Mouse (Mus musculus) kidney, embryonic 15.5 days (tissue): ENCODE data around the gene Acad10. TPM values are rescaled to one million over a fixed set of nuclear protein-coding genes. Genes with fewer than 3 reads are reported as not detected.
"Not testable (repeated sequence)": the region's sequence is repeated elsewhere in the genome, so short reads cannot be mapped to it uniquely, and the experiment has no call there.

Experiments
- ATAC-seq: fragments of 200-750 bp; cut with Nextera tagmentation; replicated peaks from 2 replicates; pipeline ENCODE4 v1.8.0; 2017; ENCODE audit warnings: moderate TSS enrichment; ENCODE audit not compliant: low FRiP score
- H3K27ac ChIP-seq: fragments of 300-500 bp; sonication (generic); 2 replicates; pipeline ENCODE4 v1.5.1; 2015; ENCODE audit warnings: mild to moderate bottlenecking, inconsistent platforms
- H3K27me3 ChIP-seq: fragments of 300-500 bp; sonication (generic); 2 replicates; pipeline ENCODE4 v1.6.1; 2015; ENCODE audit warnings: inconsistent platforms
- H3K36me3 ChIP-seq: fragments of 300-500 bp; sonication (generic); 2 replicates; pipeline ENCODE4 v1.6.1; 2015; ENCODE audit warnings: inconsistent platforms
- H3K4me1 ChIP-seq: fragments of 300-500 bp; sonication (generic); 2 replicates; pipeline ENCODE4 v1.6.1; 2015; ENCODE audit warnings: inconsistent platforms
- H3K4me2 ChIP-seq: fragments of 300-500 bp; sonication (generic); 2 replicates; pipeline ENCODE4 v1.6.1; 2015; ENCODE audit warnings: moderate library complexity, mild to moderate bottlenecking, inconsistent platforms
- H3K4me3 ChIP-seq: fragments of 300-500 bp; sonication (generic); replicated peaks from 2 replicates; pipeline ENCODE4 v1.5.1; 2015; ENCODE audit warnings: mild to moderate bottlenecking, inconsistent platforms
- H3K9ac ChIP-seq: fragments of 300-500 bp; sonication (generic); 2 replicates; pipeline ENCODE4 v1.6.1; 2015; ENCODE audit warnings: mild to moderate bottlenecking, inconsistent platforms
- H3K9me3 ChIP-seq: fragments of 300-500 bp; sonication (generic); replicated peaks from 2 replicates; pipeline ENCODE4 v1.6.1; 2016; ENCODE audit warnings: inconsistent platforms
- WGBS: fragments of 180-500 bp; shearing (Covaris S2); methylation state at CpG from one replicate; pipeline ENCODE4 v1.1.7; 2015; ENCODE audit warnings: mixed read lengths; 5-methylcytosine and 5-hydroxymethylcytosine counted together
- polyA plus RNA-seq: library from polyadenylated mRNA; unstranded; fragments of >200 nt; fragmentation: Nextera tagmentation; extraction: Ambion mirVana; gene quantifications from 2 replicates; pipeline ENCODE4 v1.2.1, GENCODE M21; 2015

Acad10 gene
- polyA plus RNA-seq, 1 experiment from 2014 or later = 3.6 TPM

DNA sequence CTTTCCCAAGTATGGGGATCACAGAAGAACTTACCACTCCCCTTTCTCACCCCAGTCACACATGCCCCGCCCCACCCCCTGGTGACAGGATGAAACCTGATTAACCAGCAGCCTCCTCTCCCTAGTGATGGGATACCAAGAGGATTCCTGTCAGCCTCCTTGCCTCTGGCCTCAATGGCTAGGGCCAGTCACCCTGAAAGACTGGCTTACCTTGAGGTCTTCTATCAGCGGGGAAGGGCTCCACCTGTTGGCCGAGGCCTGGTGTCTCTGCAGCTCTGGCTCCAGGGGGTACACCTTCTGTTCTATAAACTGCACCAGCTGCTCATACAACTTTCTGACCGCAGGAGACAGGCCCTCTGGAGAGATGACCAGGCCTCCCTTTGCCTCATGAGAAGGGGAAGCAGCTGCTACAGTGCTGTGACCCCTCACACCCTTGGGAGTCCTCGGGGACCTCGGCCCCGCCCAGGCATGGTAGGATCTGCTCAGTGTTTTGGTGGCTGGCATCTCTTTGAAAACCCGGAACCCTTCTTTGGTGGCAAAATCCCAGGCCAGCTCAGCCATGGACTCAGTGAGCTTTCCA is 50.7 kb downstream of the Acad10 start:
- 55% methylated on average over 8 of the region's 8 CpGs for whole genome bisulfite sequencing
- H3K9me3 ChIP-seq, H3K27me3 ChIP-seq, ATAC-seq, H3K36me3 ChIP-seq, H3K4me2 ChIP-seq, H3K27ac ChIP-seq, H3K9ac ChIP-seq, H3K4me3 ChIP-seq, H3K4me1 ChIP-seq: not testable (repeated sequence)

DNA sequence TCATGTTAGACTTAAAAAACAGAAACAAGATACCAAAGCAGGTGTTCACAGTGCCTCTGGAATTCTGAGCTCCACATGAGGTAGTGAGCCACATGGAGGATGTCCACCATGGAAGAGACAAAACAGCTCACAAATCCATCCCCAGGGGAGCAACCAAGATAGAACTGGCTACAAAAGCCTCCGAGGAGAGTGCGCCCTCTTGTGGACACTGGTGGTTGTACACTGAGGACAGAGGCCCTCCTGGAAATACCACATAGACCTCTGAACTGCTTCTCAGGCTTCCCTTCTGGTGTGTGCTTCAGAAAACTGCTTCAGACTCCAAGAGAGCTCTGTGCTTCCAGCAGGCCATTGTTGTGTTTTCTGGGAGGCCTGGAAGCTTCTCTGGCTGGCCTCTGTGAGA is 54.2 kb downstream of the Acad10 start:
- Histone ChIP-seq H3K4me1 (no peaks in the 10 kb centered on the region; the same call in 1 of the 2 replicates), H3K9me3 (no peaks in the 10 kb centered on the region), H3K9ac (no peak overlapping the region), H3K4me3 (no peak overlapping the region), H3K4me2 (no peak overlapping the region), H3K36me3 (no peaks in the 10 kb centered on the region), H3K27me3 (no peaks in the 10 kb centered on the region), H3K27ac (no peak overlapping the region)
- ATAC-seq = no peak
- WGBS = 0% methylated on average over 2 of the region's 2 CpGs

DNA sequence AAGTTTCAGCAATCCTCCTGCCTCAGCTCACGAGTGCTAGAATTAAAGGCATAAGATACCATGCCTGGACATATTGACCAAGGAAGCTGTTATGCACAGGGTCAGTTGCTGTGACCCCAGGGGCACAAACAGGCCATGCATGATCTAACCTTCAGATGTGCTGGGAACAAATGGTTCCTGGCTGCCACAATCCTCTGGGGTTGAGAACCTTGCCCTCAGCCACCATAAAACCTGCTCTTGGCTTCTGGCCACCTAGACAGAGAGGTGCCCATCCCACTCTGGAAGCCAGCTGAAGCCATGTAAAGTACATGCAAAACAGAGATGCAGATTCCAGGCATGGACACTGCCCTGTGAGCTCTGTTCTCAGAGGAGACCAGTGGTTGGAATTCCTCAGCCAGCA is 56.5 kb downstream of the Acad10 start:
- not testable (repeated sequence) for H3K4me2 ChIP-seq, H3K9me3 ChIP-seq, H3K27me3 ChIP-seq, H3K4me3 ChIP-seq, H3K9ac ChIP-seq, ATAC-seq, H3K27ac ChIP-seq, H3K4me1 ChIP-seq, H3K36me3 ChIP-seq
- 79% methylated on average over 1 of the region's 1 CpGs for WGBS

DNA sequence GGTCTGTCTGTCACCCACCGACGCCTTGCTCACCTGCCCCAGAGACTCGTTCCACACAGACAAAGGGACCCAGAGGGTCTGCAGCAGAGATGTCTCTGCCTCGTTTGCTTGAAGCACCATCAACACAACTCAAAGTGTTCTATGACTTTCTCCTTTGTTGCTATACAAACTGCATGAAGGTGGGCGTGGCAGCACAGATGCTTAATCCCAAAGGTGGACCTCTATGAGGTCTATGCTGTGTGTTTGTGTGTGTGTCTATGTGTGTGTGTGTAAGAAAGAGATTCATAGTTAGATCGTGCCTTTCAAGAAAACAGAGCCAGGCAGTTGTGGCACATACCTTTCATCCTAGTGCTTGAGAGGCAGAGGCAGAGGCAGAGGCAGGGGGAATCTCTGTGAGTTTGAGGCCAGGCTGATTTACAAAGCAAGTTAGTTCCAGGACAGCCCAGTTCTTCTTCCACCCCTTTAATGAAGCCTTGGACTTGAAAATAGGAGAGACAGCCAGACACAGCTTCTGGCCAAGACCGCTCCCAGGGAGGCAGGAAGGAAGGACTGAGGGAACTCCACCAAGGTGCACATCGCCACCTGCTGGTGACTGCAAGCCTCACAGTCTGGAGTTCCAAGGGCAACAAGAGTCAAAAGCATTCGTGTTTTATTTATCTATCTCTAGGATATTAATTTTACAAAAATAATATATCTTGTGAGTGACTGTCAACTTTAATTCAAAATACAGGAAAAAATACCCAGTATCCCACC is 58.6 kb downstream of the Acad10 start:
- Histone ChIP-seq H3K27ac (no peak overlapping the region), H3K9me3 (no peaks in the 10 kb centered on the region), H3K27me3 (no peaks in the 10 kb centered on the region), H3K4me2 (peak overlapping the region; percentile 27; the same call in 1 of the 2 replicates), H3K36me3 (no peaks in the 10 kb centered on the region), H3K4me1 (no peaks in the 10 kb centered on the region; the same call in 1 of the 2 replicates), H3K4me3 (no peak overlapping the region), H3K9ac (no peak overlapping the region; the same call in 1 of the 2 replicates)
- 33% methylated on average over 9 of the region's 9 CpGs for WGBS
- no peak; the same call in 1 of the 2 replicates for ATAC-seq

DNA sequence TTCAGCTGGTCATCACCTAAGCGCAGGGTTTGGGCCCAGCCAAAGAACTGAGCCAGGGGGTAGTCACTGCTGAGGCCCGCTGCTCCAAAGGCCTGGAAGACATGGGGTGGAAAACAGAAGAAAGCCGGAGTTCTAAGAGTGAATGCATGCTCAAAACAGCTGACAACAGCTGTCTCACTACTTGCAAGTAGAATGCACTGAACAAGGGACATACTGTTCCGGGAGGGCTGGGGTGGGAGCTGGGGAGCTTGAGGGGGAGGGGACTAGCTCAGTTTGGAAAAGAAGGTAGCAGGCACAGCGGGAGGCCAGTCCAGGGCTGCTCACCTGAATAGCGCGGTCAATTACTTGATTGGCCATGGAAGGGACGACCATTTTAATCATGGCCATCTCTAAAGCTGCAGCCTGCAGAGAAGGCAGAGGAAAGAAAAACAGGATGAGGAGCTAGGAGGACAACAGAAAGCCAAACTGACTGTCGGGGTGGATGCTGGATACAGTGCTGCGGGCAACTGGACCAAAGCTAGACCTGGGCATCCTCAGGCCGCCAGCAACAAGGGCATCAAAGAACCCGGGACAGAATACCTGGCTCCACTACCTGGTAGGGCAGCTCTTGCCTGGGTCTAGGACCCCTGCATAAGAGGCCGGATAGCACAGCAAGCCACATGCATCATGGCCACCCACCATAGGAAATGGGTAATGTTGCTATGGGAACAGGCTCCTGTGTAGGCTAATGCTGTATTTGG is 61.3 kb downstream of the Acad10 start:
- no peak for ATAC-seq

DNA sequence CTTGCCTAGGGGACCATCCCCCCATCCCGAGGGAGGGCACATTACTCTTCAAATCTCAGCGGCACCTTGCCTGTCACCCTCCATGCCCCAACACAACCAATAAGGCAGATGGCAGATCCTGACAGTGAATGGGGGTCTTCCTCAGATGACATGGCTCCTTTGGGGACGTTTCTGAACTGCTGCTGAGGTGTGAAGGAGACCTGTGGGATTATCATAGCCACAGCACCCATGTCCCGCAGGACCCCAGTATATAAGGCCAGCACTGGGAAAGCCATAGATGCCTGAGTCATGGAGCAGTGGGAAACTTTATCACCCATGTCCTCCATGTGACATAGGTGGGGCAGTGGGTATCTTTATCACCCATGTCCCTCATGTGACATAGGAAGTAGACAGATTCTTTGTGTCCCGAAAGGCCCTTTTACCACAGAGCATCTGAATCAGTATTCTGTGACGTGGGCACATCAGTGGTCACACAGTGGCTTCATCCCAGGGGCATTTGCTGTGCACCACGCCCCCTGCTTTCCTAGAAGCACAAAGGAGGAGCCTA is 62.2 kb downstream of the Acad10 start:
- no peak overlapping the region for H3K4me3 ChIP-seq
- no peak overlapping the region for H3K27ac ChIP-seq
- WGBS = 78% methylated on average over 7 of the region's 7 CpGs
- H3K9ac ChIP-seq = no peak overlapping the region
- no peak overlapping the region for H3K4me2 ChIP-seq
- peaks cover 11% of the 10 kb centered on the region for H3K4me1 ChIP-seq
- ATAC-seq = no peak
- no peaks in the 10 kb centered on the region for H3K27me3 ChIP-seq
- no peaks in the 10 kb centered on the region for H3K36me3 ChIP-seq
- H3K9me3 ChIP-seq = no peaks in the 10 kb centered on the region

More for the DNA sequence above, 61.3 kb downstream of the Acad10 start:
- Histone ChIP-seq H3K36me3 (no peaks in the 10 kb centered on the region), H3K9me3 (no peaks in the 10 kb centered on the region), H3K4me2 (no peak overlapping the region), H3K4me1 (peaks cover 6% of the 10 kb centered on the region), H3K27ac (no peak overlapping the region), H3K9ac (no peak overlapping the region), H3K4me3 (no peak overlapping the region), H3K27me3 (no peaks in the 10 kb centered on the region)
- 73% methylated on average over 13 of the region's 13 CpGs for WGBS

DNA sequence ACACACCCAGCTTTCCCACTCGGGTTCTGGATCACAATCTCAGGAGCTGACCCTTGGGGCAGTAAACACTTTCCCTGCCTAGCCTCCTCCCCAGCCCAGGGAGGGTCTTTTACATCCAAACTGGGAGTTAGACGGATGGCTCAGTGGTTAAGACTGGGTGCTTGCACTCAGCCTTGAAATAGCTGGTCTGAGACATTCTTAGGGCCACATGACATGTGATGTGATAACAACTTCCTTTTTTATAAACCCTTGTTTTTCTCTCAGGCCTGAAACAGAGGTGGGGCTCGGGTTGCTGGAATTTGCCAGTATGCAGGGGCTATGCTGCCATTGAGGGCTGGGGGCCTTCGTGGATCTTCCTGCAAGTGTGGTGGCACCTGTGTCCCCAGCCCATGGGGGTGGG is 63.0 kb downstream of the Acad10 start:
- no peak for ATAC-seq
- H3K9ac ChIP-seq = no peak overlapping the region
- H3K36me3 ChIP-seq = no peaks in the 10 kb centered on the region
- H3K27me3 ChIP-seq = no peaks in the 10 kb centered on the region
- H3K27ac ChIP-seq = no peak overlapping the region
- H3K4me3 ChIP-seq = no peak overlapping the region
- 63% methylated on average over 4 of the region's 4 CpGs for WGBS
- peaks cover 15% of the 10 kb centered on the region for H3K4me1 ChIP-seq
- no peaks in the 10 kb centered on the region for H3K9me3 ChIP-seq
- no peak overlapping the region for H3K4me2 ChIP-seq

DNA sequence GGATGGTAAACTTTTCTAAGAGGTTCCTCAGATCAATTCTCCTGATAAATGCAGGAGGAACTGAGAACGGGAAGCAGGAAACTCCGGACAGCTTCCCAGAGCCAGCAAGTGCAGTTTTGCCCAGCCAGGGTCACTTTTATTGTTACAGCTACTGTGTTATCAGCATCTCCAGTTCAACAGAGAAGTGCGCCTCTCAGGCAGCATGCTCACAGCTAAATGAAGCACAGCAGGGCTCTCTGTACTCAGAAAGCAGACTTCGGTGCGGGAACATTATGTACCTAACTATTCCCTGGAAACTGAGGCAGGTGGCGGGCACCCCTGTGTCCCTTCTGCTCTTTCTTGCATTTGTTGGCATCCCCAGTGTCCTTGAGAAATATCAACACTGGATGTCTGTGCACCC is 64.1 kb downstream of the Acad10 start:
- peaks cover 25% of the 10 kb centered on the region for H3K4me1 ChIP-seq
- no peak overlapping the region for H3K4me3 ChIP-seq
- H3K27me3 ChIP-seq = no peaks in the 10 kb centered on the region
- H3K36me3 ChIP-seq = no peaks in the 10 kb centered on the region
- H3K4me2 ChIP-seq = no peak overlapping the region
- no peak for ATAC-seq
- H3K27ac ChIP-seq = no peak overlapping the region
- no peaks in the 10 kb centered on the region for H3K9me3 ChIP-seq
- WGBS = 72% methylated on average over 6 of the region's 6 CpGs
- no peak overlapping the region for H3K9ac ChIP-seq

DNA sequence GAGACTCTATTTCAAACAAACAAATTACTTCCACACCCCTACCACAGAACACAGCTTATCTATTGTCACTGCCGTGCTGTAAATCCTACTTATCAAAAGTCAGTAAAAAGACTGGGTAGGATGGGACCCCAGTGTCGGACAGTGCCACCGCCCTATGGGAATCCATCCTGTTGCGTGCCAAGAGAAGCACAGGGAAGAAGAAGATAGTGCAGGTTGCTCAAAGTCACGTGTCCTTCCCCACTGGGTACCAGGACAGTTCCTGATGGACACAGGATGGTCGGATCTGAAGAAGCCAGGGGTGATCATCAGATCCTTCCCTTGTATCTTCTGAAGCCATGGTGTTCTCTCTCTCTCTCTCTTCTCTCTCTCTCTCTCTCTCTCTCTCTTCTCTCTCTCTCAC is 64.6 kb downstream of the Acad10 start:
- Histone ChIP-seq H3K27me3 (no peaks in the 10 kb centered on the region), H3K36me3 (no peaks in the 10 kb centered on the region), H3K4me2 (no peak overlapping the region), H3K9me3 (no peaks in the 10 kb centered on the region), H3K4me1 (peaks cover 28% of the 10 kb centered on the region), H3K4me3 (no peak overlapping the region), H3K9ac (no peak overlapping the region), H3K27ac (no peak overlapping the region)
- WGBS = 89% methylated on average over 6 of the region's 6 CpGs
- no peak for ATAC-seq

DNA sequence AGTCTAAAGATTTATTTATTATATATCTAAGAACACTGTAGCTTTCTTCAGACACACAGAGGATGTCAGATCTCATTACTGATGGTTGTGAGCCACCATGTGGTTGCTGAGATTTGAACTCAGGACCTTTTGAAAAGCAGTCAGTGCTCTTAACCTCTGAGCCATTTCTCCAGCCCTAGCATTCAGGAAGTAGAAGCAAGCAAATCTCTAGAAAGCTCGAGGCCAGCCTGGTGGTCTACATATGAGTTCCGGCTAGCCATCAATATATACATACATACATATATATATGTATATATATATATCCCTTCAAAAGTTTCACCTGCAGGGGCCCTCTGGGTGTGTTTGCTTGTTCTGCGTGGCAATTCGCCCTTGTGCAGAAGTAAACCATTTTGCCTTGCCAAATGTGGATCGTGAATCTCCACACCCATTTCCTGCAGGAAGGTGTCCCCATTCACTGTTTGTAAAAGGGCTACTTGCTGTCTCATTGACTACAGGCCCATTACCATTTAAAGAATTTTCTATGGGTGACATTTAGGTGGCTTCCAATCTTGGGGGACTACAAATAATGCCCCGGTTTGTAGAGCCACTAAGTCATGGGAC is 65.5 kb downstream of the Acad10 start:
- Histone ChIP-seq H3K9ac (no peak overlapping the region), H3K27me3 (no peaks in the 10 kb centered on the region), H3K4me2 (no peak overlapping the region; the same call in 1 of the 2 replicates), H3K4me1 (peaks cover 28% of the 10 kb centered on the region), H3K36me3 (no peaks in the 10 kb centered on the region), H3K27ac (no peak overlapping the region), H3K4me3 (no peak overlapping the region), H3K9me3 (no peaks in the 10 kb centered on the region)
- ATAC-seq = no peak
- WGBS = 80% methylated on average over 6 of the region's 6 CpGs

DNA sequence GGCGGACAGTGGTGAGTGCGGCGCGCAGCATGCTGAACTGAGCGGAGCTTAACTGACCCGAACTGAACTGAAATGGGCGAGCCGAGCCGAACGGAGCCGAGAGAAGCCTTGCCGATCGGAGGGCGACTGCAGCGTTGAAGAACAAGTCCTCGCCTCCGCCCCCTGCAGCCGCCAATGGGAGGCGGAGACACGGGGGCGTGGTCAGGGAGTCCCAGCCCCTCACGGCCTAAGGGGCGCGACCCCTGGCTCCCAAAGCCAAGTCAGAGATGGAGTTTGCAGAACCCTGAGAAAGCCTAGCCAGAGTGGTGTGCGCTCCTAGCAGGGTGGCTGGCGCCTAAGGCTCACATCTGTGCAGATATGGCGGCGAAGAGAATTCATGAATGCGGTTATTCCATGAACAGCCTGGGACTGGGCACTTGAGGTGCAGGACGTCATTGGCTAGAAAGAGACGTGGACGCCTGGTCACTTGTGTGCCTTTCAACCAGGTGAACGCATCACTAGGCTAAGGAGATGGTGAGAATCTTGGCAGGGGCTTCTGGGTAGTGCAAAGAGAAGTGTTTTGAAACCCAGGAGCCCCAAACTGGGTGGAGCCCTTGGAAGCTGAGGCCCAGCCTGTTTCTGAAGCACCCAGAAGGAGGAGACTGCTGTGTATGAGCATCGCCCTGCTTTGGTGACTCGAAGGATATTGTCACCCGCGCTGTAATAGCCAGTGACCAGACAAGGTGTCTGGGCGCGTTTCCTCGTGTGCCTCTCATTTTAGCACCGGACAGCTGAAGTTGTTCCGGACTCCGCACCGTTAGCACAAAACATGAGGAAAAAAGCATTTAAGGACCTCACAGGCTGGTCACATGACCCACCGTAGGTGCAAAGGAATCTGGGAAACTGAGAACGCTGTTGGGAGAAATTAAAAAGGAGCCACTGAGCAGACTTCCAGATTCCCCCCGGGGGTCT is 66.6 kb downstream of the Acad10 start, which contains the start of gene Aldh2:
Gene Aldh2 (minus strand): TSS at position 374 of the 951 bp plus-strand sequence.
- peak within 1 kb of the TSS; percentile 73 for H3K9ac ChIP-seq
- no peaks in the 10 kb centered on the region for H3K9me3 ChIP-seq
- WGBS = 3% methylated on average over 47 of the region's 47 CpGs
- peak within 1 kb of the TSS; percentile 85 for H3K27ac ChIP-seq
- H3K4me1 ChIP-seq = peaks cover 28% of the 10 kb centered on the region
- peak; percentile 93 for ATAC-seq
- H3K36me3 ChIP-seq = no peaks in the 10 kb centered on the region
- peak within 1 kb of the TSS; percentile 67 for H3K4me3 ChIP-seq
- H3K27me3 ChIP-seq = no peaks in the 10 kb centered on the region
- peak within 1 kb of the TSS; percentile 92 for H3K4me2 ChIP-seq
